Mouse (Mus musculus) thymus, adult 2 months (tissue): ENCODE results near the gene Srgap1.

Experiments
- CTCF ChIP-seq: fragments of 200-500 bp; IDR thresholded peaks from 2 replicates; pipeline ENCODE4 v1.5.1; 2012; ENCODE audit warnings: mild to moderate bottlenecking, control low read depth, low read length, moderate library complexity, borderline replicate concordance; ENCODE audit not compliant: control insufficient read depth, poor library complexity, insufficient read depth; ENCODE audit errors: extremely low read depth
- POLR2A ChIP-seq: fragments of 200-500 bp; IDR thresholded peaks from 2 replicates; pipeline ENCODE4 v1.6.1; 2012; ENCODE audit warnings: mild to moderate bottlenecking, low read length, control low read depth, moderate library complexity; ENCODE audit not compliant: control insufficient read depth, poor library complexity, insufficient read depth; ENCODE audit errors: extremely low read depth

- no peak for TF ChIP-seq POLR2A
- TF ChIP-seq CTCF: no peak
Measured at GRCm38 (mm10) chr10:121986997-121987396, 60.1 kb downstream of the Srgap1 start.
